Mouse (Mus musculus) limb, embryonic 12.5 days (tissue): ENCODE data around the gene Nid1. TPM values are rescaled to one million over a fixed set of nuclear protein-coding genes. Genes with fewer than 3 reads are reported as not detected.

Experiments used
- ATAC-seq: fragments of 200-750 bp; cut with Nextera tagmentation; 2 replicates; pipeline ENCODE4 v1.8.0; 2017; ENCODE audit warnings: low read depth, moderate TSS enrichment; ENCODE audit not compliant: insufficient number of reproducible peaks, insufficient read depth, low FRiP score, low TSS enrichment
- H3K27ac ChIP-seq: fragments of 300-500 bp; sonication (generic); 2 replicates; pipeline ENCODE4 v1.5.1; 2016; ENCODE audit warnings: mild to moderate bottlenecking, moderate library complexity
- H3K27me3 ChIP-seq: fragments of 300-500 bp; sonication (generic); 2 replicates; pipeline ENCODE4 v1.6.1; 2016; ENCODE audit warnings: mild to moderate bottlenecking, moderate library complexity
- H3K36me3 ChIP-seq: fragments of 300-500 bp; sonication (generic); 2 replicates; pipeline ENCODE4 v1.6.1; 2016; ENCODE audit warnings: mild to moderate bottlenecking, moderate library complexity
- H3K4me1 ChIP-seq: fragments of 300-500 bp; sonication (generic); replicated peaks from 2 replicates; pipeline ENCODE4 v1.6.1; 2016
- H3K4me2 ChIP-seq: fragments of 300-500 bp; sonication (generic); 2 replicates; pipeline ENCODE4 v1.6.1; 2016; ENCODE audit warnings: mild to moderate bottlenecking, moderate library complexity
- H3K4me3 ChIP-seq: fragments of 300-500 bp; sonication (generic); replicated peaks from 2 replicates; pipeline ENCODE4 v1.5.1; 2016; ENCODE audit warnings: mild to moderate bottlenecking
- H3K9ac ChIP-seq: fragments of 300-500 bp; sonication (generic); replicated peaks from 2 replicates; pipeline ENCODE4 v1.6.1; 2016; ENCODE audit warnings: mild to moderate bottlenecking, moderate library complexity
- H3K9me3 ChIP-seq: fragments of 300-500 bp; sonication (generic); 2 replicates; pipeline ENCODE4 v1.6.1; 2016; ENCODE audit warnings: mild to moderate bottlenecking, moderate library complexity
- WGBS: fragments of 180-500 bp; shearing (Covaris S2); methylation state at CpG from one replicate; pipeline ENCODE4 v1.1.7; 2016; 5-methylcytosine and 5-hydroxymethylcytosine counted together
- polyA plus RNA-seq: library from polyadenylated mRNA; unstranded; fragments of >200 nt; fragmentation: Nextera tagmentation; extraction: Ambion mirVana; gene quantifications from 2 replicates; pipeline ENCODE4 v1.2.1, GENCODE M21; 2016

The Nid1 gene
- polyA plus RNA-seq, 1 experiment from 2014 or later = 27.0 TPM

- Histone ChIP-seq H3K9me3 (no peaks in the 10 kb centered on the region), H3K4me3 (no peak overlapping the region), H3K4me1 (0 out of 2 replicates have a peak, but pooled peaks cover 3% of the 10 kb centered on the region), H3K4me2 (no peak overlapping the region), H3K27ac (no peak overlapping the region), H3K27me3 (no peaks in the 10 kb centered on the region), H3K9ac (no peak overlapping the region), H3K36me3 (no peaks in the 10 kb centered on the region; the same call in 1 of the 2 replicates)
- no peak for ATAC-seq
- 60% methylated on average over 3 of the region's 3 CpGs for WGBS
These were observed 56.2 kb downstream of the Nid1 start for GRCm38 (mm10) chr13:13493517-13493916.

DNA sequence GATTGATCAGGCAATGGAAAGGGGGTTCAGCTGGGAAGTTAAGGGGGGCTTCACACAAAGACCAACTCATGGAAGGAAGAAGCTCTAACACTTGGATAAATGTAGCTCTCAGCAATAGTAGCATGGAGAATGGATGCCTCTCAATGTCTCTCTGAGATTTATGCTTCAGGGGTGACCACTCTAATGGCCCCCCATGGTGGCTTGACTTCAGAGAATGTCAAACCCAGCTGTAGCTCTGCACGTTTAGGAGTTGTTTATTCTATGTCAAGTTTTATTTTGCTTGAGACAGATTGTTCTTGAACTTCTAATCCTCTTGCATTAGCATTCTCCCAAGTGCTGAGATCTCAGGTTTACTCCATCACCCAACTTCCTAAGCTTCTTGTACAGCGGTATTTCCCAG, 60.7 kb downstream of the Nid1 start:
- H3K9ac ChIP-seq = no peak overlapping the region
- no peak overlapping the region for H3K27ac ChIP-seq
- ATAC-seq = no peak
- H3K4me1 ChIP-seq = no peaks in the 10 kb centered on the region
- H3K27me3 ChIP-seq = no peaks in the 10 kb centered on the region
- H3K4me3 ChIP-seq = no peak overlapping the region
- no peaks in the 10 kb centered on the region for H3K9me3 ChIP-seq
- peaks cover 14% of the 10 kb centered on the region; the same call in 1 of the 2 replicates for H3K36me3 ChIP-seq
- no peak overlapping the region for H3K4me2 ChIP-seq
- WGBS = 70% methylated on average over 2 of the region's 2 CpGs

DNA sequence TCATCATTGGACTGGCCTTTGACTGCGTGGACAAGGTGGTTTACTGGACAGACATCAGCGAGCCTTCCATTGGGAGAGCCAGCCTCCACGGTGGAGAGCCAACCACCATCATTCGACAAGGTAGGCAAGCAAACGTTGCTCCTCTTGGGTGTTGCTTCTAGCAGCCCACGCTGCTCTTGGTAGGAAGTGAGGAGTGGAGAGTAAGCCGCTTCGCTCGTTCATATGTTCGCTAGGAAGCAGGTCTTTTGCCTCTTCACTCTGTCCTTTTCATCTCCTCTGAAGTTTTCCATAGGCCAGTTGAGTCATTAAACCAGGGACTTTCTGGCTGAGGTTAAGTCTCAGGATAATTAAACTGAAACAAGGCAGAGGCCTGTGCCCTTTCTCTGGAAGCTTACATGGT, 65.1 kb downstream of the Nid1 start:
- Histone ChIP-seq H3K9me3 (no peaks in the 10 kb centered on the region), H3K4me2 (no peak overlapping the region), H3K27me3 (no peaks in the 10 kb centered on the region), H3K9ac (no peak overlapping the region), H3K4me3 (no peak overlapping the region), H3K36me3 (peaks cover 14% of the 10 kb centered on the region; the same call in 1 of the 2 replicates), H3K4me1 (no peaks in the 10 kb centered on the region), H3K27ac (no peak overlapping the region)
- ATAC-seq = no peak
- 92% methylated on average over 10 of the region's 10 CpGs for WGBS

GRCm38 (mm10) chr13:13503695-13504386, 66.5 kb downstream of the Nid1 start:
- H3K27ac ChIP-seq = no peak overlapping the region
- H3K27me3 ChIP-seq = no peaks in the 10 kb centered on the region
- H3K4me1 ChIP-seq = no peaks in the 10 kb centered on the region
- peaks cover 23% of the 10 kb centered on the region; the same call in 1 of the 2 replicates for H3K36me3 ChIP-seq
- WGBS = 71% methylated on average over 4 of the region's 4 CpGs
- no peak overlapping the region for H3K4me3 ChIP-seq
- no peak for ATAC-seq
- H3K9ac ChIP-seq = no peak overlapping the region
- H3K9me3 ChIP-seq = no peaks in the 10 kb centered on the region
- no peak overlapping the region for H3K4me2 ChIP-seq

- no peak overlapping the region for H3K9ac ChIP-seq
- no peaks in the 10 kb centered on the region for H3K27me3 ChIP-seq
- H3K27ac ChIP-seq = no peak overlapping the region
- no peak for ATAC-seq
- H3K36me3 ChIP-seq = peaks cover 27% of the 10 kb centered on the region
- H3K4me2 ChIP-seq = no peak overlapping the region
- H3K4me3 ChIP-seq = no peak overlapping the region
- WGBS = 92% methylated on average over 5 of the region's 5 CpGs
- no peaks in the 10 kb centered on the region for H3K9me3 ChIP-seq
- H3K4me1 ChIP-seq = no peaks in the 10 kb centered on the region
These were observed 67.7 kb downstream of the Nid1 start for GRCm38 (mm10) chr13:13505063-13505462.

- H3K9ac ChIP-seq = no peak overlapping the region
- WGBS = 83% methylated on average over 5 of the region's 5 CpGs
- no peak overlapping the region for H3K4me2 ChIP-seq
- no peak overlapping the region for H3K4me3 ChIP-seq
- H3K27me3 ChIP-seq = no peaks in the 10 kb centered on the region
- ATAC-seq = no peak
- no peak overlapping the region for H3K27ac ChIP-seq
- H3K36me3 ChIP-seq = peaks cover 29% of the 10 kb centered on the region
- no peaks in the 10 kb centered on the region for H3K4me1 ChIP-seq
- H3K9me3 ChIP-seq = no peaks in the 10 kb centered on the region
These were observed 69.2 kb downstream of the Nid1 start for GRCm38 (mm10) chr13:13506556-13506955.

- H3K9me3 ChIP-seq = no peaks in the 10 kb centered on the region
- H3K27me3 ChIP-seq = no peaks in the 10 kb centered on the region
- H3K4me2 ChIP-seq = no peak overlapping the region
- H3K36me3 ChIP-seq = peaks cover 6% of the 10 kb centered on the region; the same call in 1 of the 2 replicates
- no peaks in the 10 kb centered on the region for H3K4me1 ChIP-seq
- no peak overlapping the region for H3K27ac ChIP-seq
- H3K4me3 ChIP-seq = no peak overlapping the region
- ATAC-seq = no peak
- H3K9ac ChIP-seq = no peak overlapping the region
- WGBS = 80% methylated on average over 4 of the region's 4 CpGs
These were observed 77.5 kb downstream of the Nid1 start for GRCm38 (mm10) chr13:13514861-13515260.

GRCm38 (mm10) chr13:13516376-13517225, 79.2 kb downstream of the Nid1 start:
- 0 out of 2 replicates have a peak, but pooled peaks have one; percentile 45 for ATAC-seq
- no peak overlapping the region for H3K9ac ChIP-seq
- H3K9me3 ChIP-seq = no peaks in the 10 kb centered on the region
- H3K4me1 ChIP-seq = no peaks in the 10 kb centered on the region
- no peaks in the 10 kb centered on the region for H3K27me3 ChIP-seq
- no peak overlapping the region; the same call in 1 of the 2 replicates for H3K4me2 ChIP-seq
- H3K4me3 ChIP-seq = no peak overlapping the region
- no peaks in the 10 kb centered on the region for H3K36me3 ChIP-seq
- 48% methylated on average over 17 of the region's 17 CpGs for WGBS
- H3K27ac ChIP-seq = no peak overlapping the region

DNA sequence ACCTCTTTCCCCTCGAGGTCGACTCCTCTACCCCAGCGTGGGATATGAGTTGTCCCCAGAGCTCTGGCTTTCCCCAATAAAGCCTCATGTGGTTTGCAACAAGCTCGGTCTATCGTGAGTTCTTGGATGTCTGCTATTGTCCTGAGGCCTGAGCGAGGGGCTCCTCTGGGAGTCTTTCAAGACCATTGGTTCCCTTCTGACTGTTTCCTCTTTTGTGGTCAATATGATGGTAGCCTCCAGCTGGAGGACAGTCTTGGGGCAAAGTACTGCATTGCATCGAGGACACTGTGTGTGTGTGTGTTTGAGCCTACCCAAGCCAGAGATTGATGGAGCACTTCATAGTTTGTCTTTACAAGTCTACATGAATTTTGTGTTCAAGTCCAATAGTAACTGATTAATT, 80.8 kb downstream of the Nid1 start:
- H3K36me3 ChIP-seq = no peaks in the 10 kb centered on the region
- no peak for ATAC-seq
- H3K4me2 ChIP-seq = no peak overlapping the region
- WGBS = 81% methylated on average over 7 of the region's 7 CpGs
- no peaks in the 10 kb centered on the region for H3K27me3 ChIP-seq
- H3K9ac ChIP-seq = no peak overlapping the region
- H3K4me3 ChIP-seq = no peak overlapping the region
- H3K4me1 ChIP-seq = no peaks in the 10 kb centered on the region
- H3K9me3 ChIP-seq = no peaks in the 10 kb centered on the region
- no peak overlapping the region for H3K27ac ChIP-seq

GRCm38 (mm10) chr13:13520436-13520835, 83.1 kb downstream of the Nid1 start:
- H3K9me3 ChIP-seq = no peaks in the 10 kb centered on the region
- H3K4me1 ChIP-seq = peaks cover 6% of the 10 kb centered on the region; the same call in 1 of the 2 replicates
- H3K27me3 ChIP-seq = no peaks in the 10 kb centered on the region
- H3K4me3 ChIP-seq = no peak overlapping the region
- 93% methylated on average over 5 of the region's 5 CpGs for WGBS
- H3K27ac ChIP-seq = no peak overlapping the region
- H3K36me3 ChIP-seq = no peaks in the 10 kb centered on the region
- H3K4me2 ChIP-seq = no peak overlapping the region
- H3K9ac ChIP-seq = no peak overlapping the region
- ATAC-seq = no peak
